22 mouse cellular contexts compared by ENCODE assay signal in genomic region chr4:153951692-153952091, GRCm38 (mm10). TPM values are rescaled to one million over a fixed set of nuclear protein-coding genes. Genes with fewer than 3 reads are reported as not detected.
A peak's percentile ranks its signal among the peaks of the same experiment; 100 is the strongest.
DNase-seq lines count a peak whose midpoint lies in the region; ATAC-seq lines count a peak whose summit lies in the region.
"Had no signal": no experiment of that assay in that cellular context is flagged by ENCODE, and none has a peak within 500 bp of the region (broad histone marks: within the 10 kb centered on the region; RNA-seq: fewer than 3 reads in every experiment).

No protein-coding gene starts in this region.

- peak; percentile 46 for DNase-seq in embryo, embryonic 11 days
- no peak for DNase-seq in embryo, embryonic 9.5 days (ENCODE audit: extremely low spot score)
- DNase-seq in embryonic facial prominence, embryonic 10.5 days (ENCODE audit: low spot score) = peak; percentile 27
- no peak for DNase-seq in liver, embryonic 11.5 days (ENCODE audit: low spot score)
- no peak for DNase-seq in urinary bladder, postnatal 14 days (ENCODE audit: low spot score)
- DNase-seq: adrenal gland, adult 2 months; cerebellum, adult 11 months; cerebellum, postnatal 14 days; gastrocnemius, postnatal 14 days; heart, adult 2 months; kidney, adult 11 months; kidney, postnatal 4 days; liver; lung, adult 18-20 months; lung, postnatal 36 days; right cerebral cortex, adult 18-20 months; thymus, adult 18-20 months had no signal

- no peaks in the 10 kb centered on the region for H3K36me3 ChIP-seq in midbrain, embryonic 12.5 days
- no peaks in the 10 kb centered on the region for H3K36me3 ChIP-seq in midbrain, embryonic 15.5 days (replicated peaks)
- H3K36me3 ChIP-seq in embryonic facial prominence, embryonic 10.5 days (replicated peaks) = no peaks in the 10 kb centered on the region
- no peaks in the 10 kb centered on the region for H3K36me3 ChIP-seq in hindbrain, embryonic 12.5 days
- no peaks in the 10 kb centered on the region for H3K36me3 ChIP-seq in liver, embryonic 11.5 days (ENCODE audit: control insufficient read depth, insufficient read depth, low read length)
- H3K36me3 ChIP-seq: heart, embryonic 15.5 days; hindbrain, embryonic 15.5 days had no signal

- no peak overlapping the region for H3K9ac ChIP-seq in midbrain, embryonic 12.5 days (replicated peaks)
- H3K9ac ChIP-seq in midbrain, embryonic 15.5 days = no peak overlapping the region
- no peak overlapping the region for H3K9ac ChIP-seq in hindbrain, embryonic 12.5 days
- no peak overlapping the region for H3K9ac ChIP-seq in liver, embryonic 11.5 days (ENCODE audit: low read depth, low read length)
- H3K9ac ChIP-seq: heart, embryonic 15.5 days; hindbrain, embryonic 15.5 days had no signal

- H3K4me1 ChIP-seq in midbrain, embryonic 12.5 days = peaks cover 18% of the 10 kb centered on the region; the same call in 1 of the 2 replicates
- H3K4me1 ChIP-seq in midbrain, embryonic 15.5 days = peaks cover 14% of the 10 kb centered on the region
- peaks cover 20% of the 10 kb centered on the region for H3K4me1 ChIP-seq in embryonic facial prominence, embryonic 10.5 days
- peaks cover 19% of the 10 kb centered on the region for H3K4me1 ChIP-seq in hindbrain, embryonic 12.5 days
- H3K4me1 ChIP-seq in liver, embryonic 11.5 days (replicated peaks; ENCODE audit: control insufficient read depth, insufficient read depth, low read length) = no peaks in the 10 kb centered on the region
- H3K4me1 ChIP-seq: heart, embryonic 15.5 days had no signal

- H3K9me3 ChIP-seq in midbrain, embryonic 12.5 days = no peaks in the 10 kb centered on the region
- no peaks in the 10 kb centered on the region for H3K9me3 ChIP-seq in midbrain, embryonic 15.5 days
- H3K9me3 ChIP-seq in embryonic facial prominence, embryonic 10.5 days = no peaks in the 10 kb centered on the region
- H3K9me3 ChIP-seq in hindbrain, embryonic 12.5 days (replicated peaks) = no peaks in the 10 kb centered on the region
- H3K9me3 ChIP-seq in liver, embryonic 11.5 days (ENCODE audit: control insufficient read depth, low read length) = no peaks in the 10 kb centered on the region
- H3K9me3 ChIP-seq: heart, embryonic 15.5 days; hindbrain, embryonic 15.5 days had no signal

- ATAC-seq in midbrain, embryonic 12.5 days (ENCODE audit: low FRiP score, low read depth) = peak; percentile 55; the same call in 1 of the 2 replicates
- ATAC-seq in midbrain, embryonic 15.5 days (replicated peaks) = no peak
- peak; percentile 67 for ATAC-seq in hindbrain, embryonic 12.5 days (ENCODE audit: low FRiP score)
- no peak for ATAC-seq in liver, embryonic 11.5 days (replicated peaks; ENCODE audit: low FRiP score)

- H3K4me2 ChIP-seq in midbrain, embryonic 12.5 days (replicated peaks) = no peak overlapping the region
- no peak overlapping the region for H3K4me2 ChIP-seq in midbrain, embryonic 15.5 days
- H3K4me2 ChIP-seq in hindbrain, embryonic 12.5 days (replicated peaks) = no peak overlapping the region
- H3K4me2 ChIP-seq in liver, embryonic 11.5 days = no peak overlapping the region
- H3K4me2 ChIP-seq: heart, embryonic 15.5 days had no signal

- peaks cover 44% of the 10 kb centered on the region for H3K27me3 ChIP-seq in midbrain, embryonic 12.5 days
- H3K27me3 ChIP-seq in midbrain, embryonic 15.5 days (replicated peaks) = peaks cover 2% of the 10 kb centered on the region
- H3K27me3 ChIP-seq in embryonic facial prominence, embryonic 10.5 days (replicated peaks; ENCODE audit: low read depth, poor library complexity, severe bottlenecking) = peaks cover 20% of the 10 kb centered on the region
- H3K27me3 ChIP-seq in hindbrain, embryonic 12.5 days = peaks cover 15% of the 10 kb centered on the region
- H3K27me3 ChIP-seq in liver, embryonic 11.5 days (replicated peaks; ENCODE audit: control insufficient read depth, insufficient read depth, low read length) = peaks cover 16% of the 10 kb centered on the region

- H3K27ac ChIP-seq in midbrain, embryonic 12.5 days (replicated peaks) = 0 out of 2 replicates have a peak overlapping the region, but pooled peaks have one; percentile 26
- no peak overlapping the region for H3K27ac ChIP-seq in midbrain, embryonic 15.5 days
- H3K27ac ChIP-seq in embryonic facial prominence, embryonic 10.5 days (replicated peaks) = peak overlapping the region; percentile 54; the same call in 1 of the 2 replicates
- peak overlapping the region; percentile 55 for H3K27ac ChIP-seq in hindbrain, embryonic 12.5 days
- H3K27ac ChIP-seq in liver, embryonic 11.5 days (ENCODE audit: low read depth, low read length) = no peak overlapping the region
- H3K27ac ChIP-seq: heart, adult 2 months; heart, embryonic 15.5 days; hindbrain, embryonic 15.5 days had no signal

- WGBS in midbrain, embryonic 12.5 days = 25% methylated on average over 5 of the region's 5 CpGs
- WGBS in midbrain, embryonic 15.5 days = 16% methylated on average over 5 of the region's 5 CpGs
- 42% methylated on average over 5 of the region's 5 CpGs for WGBS in embryonic facial prominence, embryonic 10.5 days
- 18% methylated on average over 5 of the region's 5 CpGs for WGBS in hindbrain, embryonic 12.5 days
- WGBS in liver, embryonic 11.5 days = 50% methylated on average over 5 of the region's 5 CpGs

- H3K4me3 ChIP-seq in midbrain, embryonic 12.5 days = no peak overlapping the region
- no peak overlapping the region for H3K4me3 ChIP-seq in midbrain, embryonic 15.5 days
- H3K4me3 ChIP-seq in embryonic facial prominence, embryonic 10.5 days = no peak overlapping the region
- H3K4me3 ChIP-seq in hindbrain, embryonic 12.5 days = no peak overlapping the region
- H3K4me3 ChIP-seq in liver, embryonic 11.5 days (ENCODE audit: low read depth, low read length) = no peak overlapping the region
- H3K4me3 ChIP-seq: heart, adult 2 months; heart, embryonic 15.5 days; hindbrain, embryonic 15.5 days had no signal

RNA-seq across cellular contexts. Expression of gene A430005L14Rik, which starts 5.3 kb away (rescaled TPM):
- 96.1 and 104 TPM in 2 replicates for polyA plus RNA-seq in midbrain, embryonic 12.5 days (2016; fragmentation: Nextera tagmentation; extraction: Ambion mirVana)
- polyA plus RNA-seq in midbrain, embryonic 15.5 days (2015; fragmentation: Nextera tagmentation; extraction: Ambion mirVana) = 58.4 and 58.8 TPM in 2 replicates
- polyA plus RNA-seq in embryonic facial prominence, embryonic 10.5 days (2016; fragmentation: Nextera tagmentation; extraction: Ambion mirVana) = 114 and 118 TPM in 2 replicates
- 76.2 and 86.1 TPM in 2 replicates for polyA plus RNA-seq in hindbrain, embryonic 12.5 days (2016; fragmentation: Nextera tagmentation; extraction: Ambion mirVana)
- 90.4 and 91.4 TPM in 2 replicates for polyA plus RNA-seq in liver, embryonic 11.5 days (2014; fragmentation: Nextera tagmentation; extraction: Ambion mirVana)

RNA-seq across cellular contexts. Expression of gene Dffb, which starts 23.2 kb away (rescaled TPM):
- polyA plus RNA-seq in midbrain, embryonic 12.5 days (2016; fragmentation: Nextera tagmentation; extraction: Ambion mirVana) = 10.3 and 10.7 TPM in 2 replicates
- 11.5 and 12.6 TPM in 2 replicates for polyA plus RNA-seq in midbrain, embryonic 15.5 days (2015; fragmentation: Nextera tagmentation; extraction: Ambion mirVana)
- 12.1 and 13.8 TPM in 2 replicates for polyA plus RNA-seq in embryonic facial prominence, embryonic 10.5 days (2016; fragmentation: Nextera tagmentation; extraction: Ambion mirVana)
- polyA plus RNA-seq in hindbrain, embryonic 12.5 days (2016; fragmentation: Nextera tagmentation; extraction: Ambion mirVana) = 9.8 and 10.9 TPM in 2 replicates
- 17.2 and 18.5 TPM in 2 replicates for polyA plus RNA-seq in liver, embryonic 11.5 days (2014; fragmentation: Nextera tagmentation; extraction: Ambion mirVana)

RNA-seq across cellular contexts. Expression of gene Cep104, which starts 23.3 kb away (rescaled TPM):
- polyA plus RNA-seq in midbrain, embryonic 12.5 days (2016; fragmentation: Nextera tagmentation; extraction: Ambion mirVana) = 22.6 and 23.3 TPM in 2 replicates
- 21.0 and 21.9 TPM in 2 replicates for polyA plus RNA-seq in midbrain, embryonic 15.5 days (2015; fragmentation: Nextera tagmentation; extraction: Ambion mirVana)
- 20.5 and 23.5 TPM in 2 replicates for polyA plus RNA-seq in embryonic facial prominence, embryonic 10.5 days (2016; fragmentation: Nextera tagmentation; extraction: Ambion mirVana)
- polyA plus RNA-seq in hindbrain, embryonic 12.5 days (2016; fragmentation: Nextera tagmentation; extraction: Ambion mirVana) = 21.0 and 23.0 TPM in 2 replicates
- polyA plus RNA-seq in liver, embryonic 11.5 days (2014; fragmentation: Nextera tagmentation; extraction: Ambion mirVana) = 14.3 and 15.8 TPM in 2 replicates

RNA-seq across cellular contexts. Expression of gene Lrrc47, which starts 59.8 kb away (rescaled TPM):
- 31.4 and 34.8 TPM in 2 replicates for polyA plus RNA-seq in midbrain, embryonic 12.5 days (2016; fragmentation: Nextera tagmentation; extraction: Ambion mirVana)
- 23.1 and 25.6 TPM in 2 replicates for polyA plus RNA-seq in midbrain, embryonic 15.5 days (2015; fragmentation: Nextera tagmentation; extraction: Ambion mirVana)
- polyA plus RNA-seq in embryonic facial prominence, embryonic 10.5 days (2016; fragmentation: Nextera tagmentation; extraction: Ambion mirVana) = 24.9 and 27.3 TPM in 2 replicates
- polyA plus RNA-seq in hindbrain, embryonic 12.5 days (2016; fragmentation: Nextera tagmentation; extraction: Ambion mirVana) = 36.4 and 38.1 TPM in 2 replicates
- 20.3 and 22.5 TPM in 2 replicates for polyA plus RNA-seq in liver, embryonic 11.5 days (2014; fragmentation: Nextera tagmentation; extraction: Ambion mirVana)

Comparison
In these comparisons a context has a peak if more than half of its experiments do, and no peak if none do; other contexts are left out.
1. DNase-seq: peak in embryo, embryonic 11 days (single experiment) and embryonic facial prominence, embryonic 10.5 days (single experiment); none in embryo, embryonic 9.5 days (single experiment), liver, embryonic 11.5 days (single experiment) and urinary bladder, postnatal 14 days (single experiment).
2. ATAC-seq: peak in midbrain, embryonic 12.5 days (single experiment) and hindbrain, embryonic 12.5 days (single experiment); none in midbrain, embryonic 15.5 days (single experiment) and liver, embryonic 11.5 days (single experiment).
3. H3K27ac ChIP-seq: peak in midbrain, embryonic 12.5 days (single experiment), embryonic facial prominence, embryonic 10.5 days (single experiment) and hindbrain, embryonic 12.5 days (single experiment); none in midbrain, embryonic 15.5 days (single experiment) and liver, embryonic 11.5 days (single experiment).